21 mouse cellular contexts compared by ENCODE assay signal in genomic region chr14:54496706-54497105, GRCm38 (mm10). TPM values are rescaled to one million over a fixed set of nuclear protein-coding genes. Genes with fewer than 3 reads are reported as not detected.
"Had no signal": no experiment of that assay in that cellular context is flagged by ENCODE, and none has a peak within 500 bp of the region (broad histone marks: within the 10 kb centered on the region; RNA-seq: fewer than 3 reads in every experiment).

No protein-coding gene starts in this region.

- H3K36me3 ChIP-seq: limb, embryonic 12.5 days; limb, embryonic 15.5 days; midbrain, embryonic 12.5 days; midbrain, embryonic 15.5 days; neural tube, embryonic 12.5 days; neural tube, embryonic 15.5 days had no signal

- H3K4me3 ChIP-seq: limb, embryonic 12.5 days; limb, embryonic 15.5 days; midbrain, embryonic 12.5 days; midbrain, embryonic 15.5 days; neural tube, embryonic 12.5 days; neural tube, embryonic 15.5 days had no signal

- H3K9ac ChIP-seq: limb, embryonic 12.5 days; limb, embryonic 15.5 days; liver, embryonic 14.5 days; liver, postnatal 0 days; lung, embryonic 14.5 days; midbrain, embryonic 12.5 days; midbrain, embryonic 15.5 days; neural tube, embryonic 12.5 days; neural tube, embryonic 15.5 days had no signal

- H3K4me2 ChIP-seq: limb, embryonic 12.5 days; limb, embryonic 15.5 days; liver, embryonic 11.5 days; lung, embryonic 14.5 days; midbrain, embryonic 12.5 days; midbrain, embryonic 15.5 days; neural tube, embryonic 12.5 days; neural tube, embryonic 15.5 days had no signal

- DNase-seq: left cerebral cortex, postnatal 4 days; liver, postnatal 0 days; lung, embryonic 14.5 days; right cerebral cortex, adult 18-20 months; right cerebral cortex, postnatal 14 days; right cerebral cortex, postnatal 4 days; thymus, adult 2 months; thymus, postnatal 14 days; thymus, postnatal 4 days had no signal

- H3K4me1 ChIP-seq: limb, embryonic 12.5 days; limb, embryonic 15.5 days; midbrain, embryonic 12.5 days; midbrain, embryonic 15.5 days; neural tube, embryonic 12.5 days; neural tube, embryonic 15.5 days had no signal

- H3K27me3 ChIP-seq: limb, embryonic 12.5 days; limb, embryonic 15.5 days; midbrain, embryonic 12.5 days; midbrain, embryonic 15.5 days; neural tube, embryonic 12.5 days; neural tube, embryonic 15.5 days had no signal

- H3K27ac ChIP-seq: limb, embryonic 12.5 days; limb, embryonic 15.5 days; liver, embryonic 14.5 days; macrophage; midbrain, embryonic 12.5 days; midbrain, embryonic 15.5 days; neural tube, embryonic 12.5 days; neural tube, embryonic 15.5 days; stomach, postnatal 0 days had no signal

- H3K9me3 ChIP-seq: limb, embryonic 12.5 days; limb, embryonic 15.5 days; midbrain, embryonic 12.5 days; midbrain, embryonic 15.5 days; neural tube, embryonic 15.5 days had no signal

- ATAC-seq: intestine, postnatal 0 days; liver, postnatal 0 days; lung, postnatal 0 days; midbrain, embryonic 15.5 days had no signal

RNA-seq across cellular contexts. Expression of gene Rem2, which starts 20.8 kb away (rescaled TPM):
- polyA plus RNA-seq: macrophage had no signal
